Mouse (Mus musculus): ENCODE measurements around the gene Tlr6.

Gene Tlr6

DNA sequence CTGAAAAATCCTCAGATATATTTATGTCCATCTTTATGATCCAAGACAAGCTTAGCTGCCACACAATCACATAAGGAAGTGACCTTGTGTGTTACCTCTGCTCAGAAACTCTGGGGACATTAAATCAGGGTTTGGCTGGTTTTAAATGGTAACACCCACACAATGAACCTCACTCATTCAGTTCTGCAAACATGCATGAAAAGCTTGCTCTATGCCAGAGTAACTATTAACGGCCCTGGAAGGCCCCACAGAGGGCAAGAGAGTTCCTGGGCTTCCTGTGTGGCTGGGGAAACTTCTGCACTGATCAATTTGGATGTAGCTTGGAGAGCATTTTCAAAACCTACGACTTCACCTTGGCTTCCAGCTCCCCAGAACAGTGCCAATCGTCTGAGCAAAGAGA, 27.7 kb downstream of the Tlr6 start:
- no peak for DNase-seq (ENCODE audit: low read depth, low spot score)

- no peak for DNase-seq (ENCODE audit: low read depth, low spot score)
Observed at GRCm38 (mm10) chr5:64922891-64923381, 37.0 kb downstream of the Tlr6 start.

DNA sequence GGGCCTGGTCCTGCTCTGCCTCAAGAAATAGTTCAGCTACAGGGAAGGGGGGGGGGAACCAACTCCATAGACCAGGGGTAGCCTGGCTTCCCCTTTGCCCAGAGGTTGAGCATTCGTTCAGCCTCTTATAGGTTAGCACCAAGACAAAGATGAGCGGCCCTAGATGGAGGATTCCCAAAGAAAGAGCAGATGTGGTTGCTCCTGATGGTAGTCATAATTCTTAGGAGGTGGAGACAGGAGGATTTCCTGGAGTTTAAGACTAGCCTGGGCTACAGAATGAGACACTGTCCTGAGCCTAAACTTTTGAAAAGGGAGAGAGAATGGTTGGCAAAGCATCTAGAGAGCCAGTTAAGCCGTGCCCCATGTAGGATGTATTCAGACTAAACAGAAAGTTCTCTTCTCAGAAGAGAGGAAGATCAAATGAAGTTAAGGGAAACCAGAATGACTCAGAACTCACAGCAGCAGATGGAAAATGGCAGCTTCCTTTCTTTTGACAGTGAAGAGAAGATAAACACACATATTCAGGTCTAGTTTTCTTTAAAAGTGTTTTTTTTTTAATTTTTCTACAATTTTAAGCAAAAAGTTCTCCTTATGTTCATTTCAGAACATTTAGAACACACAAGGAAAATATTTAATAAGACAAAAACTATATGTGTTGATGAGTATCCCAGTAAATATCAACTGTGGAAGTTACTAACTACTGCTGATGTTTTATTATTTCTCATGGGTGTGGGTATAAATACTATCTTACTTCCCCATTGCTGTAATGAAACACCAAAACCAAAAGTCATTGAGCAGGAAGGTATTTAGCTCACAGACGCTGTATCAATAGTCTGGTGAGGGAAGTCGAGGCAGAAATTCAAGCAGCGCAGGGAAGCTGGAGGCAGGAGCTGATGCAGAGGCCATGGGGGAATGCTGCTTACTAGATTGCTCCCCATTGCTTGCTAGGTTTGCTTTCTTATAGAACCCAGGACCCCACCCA, 41.0 kb downstream of the Tlr6 start:
- DNase-seq (ENCODE audit: low read depth, low spot score) = no peak

DNA sequence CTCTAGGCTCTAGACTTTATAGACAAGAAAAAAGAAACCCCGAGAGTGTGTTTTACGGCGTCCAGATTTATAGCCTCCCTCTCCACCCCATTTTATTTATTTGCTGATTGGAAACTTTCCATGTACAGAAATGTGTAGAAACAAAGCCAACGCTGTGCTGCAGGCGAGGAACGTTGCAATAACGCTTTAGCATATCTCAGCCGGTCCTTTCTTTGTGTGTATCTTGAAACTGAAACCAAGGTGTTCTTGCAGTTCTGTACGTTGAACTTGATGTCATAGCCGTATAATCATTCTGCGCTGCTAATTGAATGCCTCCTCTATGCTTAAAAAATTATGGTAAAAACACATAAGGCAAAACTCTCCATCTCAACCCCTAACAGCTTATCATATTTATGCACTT, 42.2 kb downstream of the Tlr6 start:
- DNase-seq (ENCODE audit: low read depth, low spot score) = no peak

GRCm38 (mm10) chr5:64917161-64917560, 42.7 kb downstream of the Tlr6 start:
- DNase-seq (ENCODE audit: low read depth, low spot score) = no peak

- no peak for DNase-seq (ENCODE audit: low read depth, low spot score)
Observed at GRCm38 (mm10) chr5:64908585-64909284, 51.2 kb downstream of the Tlr6 start.

DNA sequence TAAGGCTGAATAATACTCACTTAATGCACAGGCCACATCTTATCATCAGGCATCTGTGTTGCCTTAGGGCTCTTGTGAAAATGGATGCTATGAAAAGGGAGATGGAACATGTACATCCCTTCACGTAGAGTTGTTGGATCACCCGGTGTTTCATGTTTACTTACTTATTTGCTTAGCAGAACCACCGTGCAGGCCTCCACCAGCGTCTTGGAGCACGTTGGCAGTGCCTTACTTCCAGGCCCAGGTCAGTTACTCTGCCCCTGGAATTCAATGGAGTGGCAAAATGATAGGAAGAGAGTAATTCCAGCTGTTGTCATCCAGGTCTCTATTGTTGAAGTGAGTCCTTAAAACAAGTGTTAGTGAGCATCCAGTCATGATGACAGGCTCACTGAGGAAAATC, 52.0 kb downstream of the Tlr6 start:
- DNase-seq (ENCODE audit: low read depth, low spot score) = no peak

- no peak for DNase-seq (ENCODE audit: low read depth, low spot score)
Observed at GRCm38 (mm10) chr5:64905516-64906271, 54.2 kb downstream of the Tlr6 start.

Data from WW6 (cell line).